ENCODE assay signal across 8 mouse cellular contexts in genomic region chr4:137048550-137049032, GRCm38 (mm10). TPM values are rescaled to one million over a fixed set of nuclear protein-coding genes. Genes with fewer than 3 reads are reported as not detected.
DNase-seq lines count a peak whose midpoint lies in the region; ATAC-seq lines count a peak whose summit lies in the region.

TSS of gene Zbtb40 (minus strand) at chr4:137048801.

- peak; percentile 93 to 96 for DNase-seq in adrenal gland, adult (ENCODE audit: inconsistent age in 2 of 2, low spot score in 1 of 2)
- peak; percentile 98 for DNase-seq in embryo, embryonic 10.5 days (ENCODE audit: low spot score)
- peak; percentile 94 for DNase-seq in gastrocnemius, postnatal 14 days
- DNase-seq in left cerebral cortex, postnatal 10 days (ENCODE audit: extremely low spot score in 1 of 2, low spot score in 2 of 2), result peak; percentile 97 to 98
- peak; percentile 94 for DNase-seq in right cerebral cortex, postnatal 25 days
- peak; percentile 89 to 96 for DNase-seq in urinary bladder, postnatal 4 days (ENCODE audit: low spot score in 2 of 2)

- intact Hi-C loops in gastrocnemius, postnatal 14 days (cut with DNase I; ENCODE audit: low total_unique reads), result no loop called here
- intact Hi-C loops in left cerebral cortex, postnatal 10 days (cut with DNase I), result no loop called here

- peak; percentile 96 for ATAC-seq in inflammation-experienced regulatory T-cells, adult 6 months
- peak; percentile 98 for ATAC-seq in megakaryocyte-erythroid progenitor cell, adult 5-6 weeks (replicated peaks; ENCODE audit: low FRiP score, low TSS enrichment, poor library complexity, severe bottlenecking)

RNA-seq across cellular contexts. Expression of gene Zbtb40, which starts in this region (rescaled TPM):
- 1 to 10 TPM; 4.2 to 4.4 TPM for total RNA-seq in gastrocnemius, postnatal 14 days (2021)
- polyA plus RNA-seq in inflammation-experienced regulatory T-cells, adult 6 months (2017; shearing (Covaris generic)), result 1 to 10 TPM; 4.3 to 6.6 (median 6.1) TPM
- 1 to 10 TPM; 6.6 to 7.2 TPM for total RNA-seq in left cerebral cortex, postnatal 10 days (2021)
- 10.3 and 10.4 TPM in 2 replicates for total RNA-seq in megakaryocyte-erythroid progenitor cell, adult 5-6 weeks (2014; fragmentation: Nextera tagmentation)
- 5.7 and 7.1 TPM in 2 replicates for total RNA-seq in megakaryocyte-erythroid progenitor cell, adult 5-6 weeks (2017)

Comparison
In these comparisons a context has a peak if more than half of its experiments do, and no peak if none do; other contexts are left out.
1. Peak in every context shown above with its lines: DNase-seq and ATAC-seq.